Mouse (Mus musculus) embryonic facial prominence, embryonic 11.5 days (tissue): Measurements from ENCODE around the gene Bpi. TPM values are rescaled to one million over a fixed set of nuclear protein-coding genes. Genes with fewer than 3 reads are reported as not detected.

Experiments
- ATAC-seq: fragments of 200-750 bp; cut with Nextera tagmentation; replicated peaks from 2 replicates; pipeline ENCODE4 v1.8.0; 2017; ENCODE audit warnings: low read depth; ENCODE audit not compliant: insufficient number of reproducible peaks, low FRiP score, low TSS enrichment
- DNase-seq: peaks from one replicate; pipeline ENCODE4 v3.0.0-alpha.2; 2015; ENCODE audit warnings: low spot score
- H3K27ac ChIP-seq: fragments of 300-500 bp; sonication (generic); replicated peaks from 2 replicates; pipeline ENCODE4 v1.5.1; 2014; ENCODE audit warnings: mild to moderate bottlenecking, low read depth, low read length, control low read depth
- H3K27me3 ChIP-seq: fragments of 300-500 bp; sonication (generic); 2 replicates; pipeline ENCODE4 v1.6.1; 2014; ENCODE audit warnings: mild to moderate bottlenecking, low read length, moderate library complexity, mixed read lengths; ENCODE audit not compliant: control insufficient read depth, insufficient read depth
- H3K36me3 ChIP-seq: fragments of 300-500 bp; sonication (generic); replicated peaks from 2 replicates; pipeline ENCODE4 v1.6.1; 2014; ENCODE audit warnings: low read depth, mild to moderate bottlenecking, low read length, moderate library complexity, mixed read lengths; ENCODE audit not compliant: control insufficient read depth, insufficient read depth
- H3K4me1 ChIP-seq: fragments of 300-500 bp; sonication (generic); 2 replicates; pipeline ENCODE4 v1.6.1; 2014; ENCODE audit warnings: low read length, mixed read lengths; ENCODE audit not compliant: control insufficient read depth, insufficient read depth
- H3K4me2 ChIP-seq: fragments of 300-500 bp; sonication (generic); 2 replicates; pipeline ENCODE4 v1.6.1; 2014; ENCODE audit warnings: low read depth, mild to moderate bottlenecking, control low read depth, low read length, moderate library complexity
- H3K4me3 ChIP-seq: fragments of 300-500 bp; sonication (generic); 2 replicates; pipeline ENCODE4 v1.5.1; 2014; ENCODE audit warnings: low read depth, low read length, control low read depth
- H3K9ac ChIP-seq: fragments of 300-500 bp; sonication (generic); replicated peaks from 2 replicates; pipeline ENCODE4 v1.6.1; 2014; ENCODE audit warnings: mild to moderate bottlenecking, control low read depth, low read length
- H3K9me3 ChIP-seq: fragments of 300-500 bp; sonication (generic); replicated peaks from 2 replicates; pipeline ENCODE4 v1.6.1; 2016; ENCODE audit warnings: mild to moderate bottlenecking, low read length, inconsistent platforms, mixed read lengths; ENCODE audit not compliant: control insufficient read depth
- WGBS: fragments of 180-500 bp; shearing (Covaris S2); extraction: QIAGEN DNeasy Blood & Tissue Kit; methylation state at CpG from one replicate; pipeline ENCODE4 v1.1.7; 2014; 5-methylcytosine and 5-hydroxymethylcytosine counted together
- polyA plus RNA-seq: library from polyadenylated mRNA; unstranded; fragments of >200 nt; fragmentation: Nextera tagmentation; extraction: Ambion mirVana; gene quantifications from 2 replicates; pipeline ENCODE4 v1.2.1, GENCODE M21; 2014

Bpi gene
- polyA plus RNA-seq, 1 experiment from 2014 or later: not detected

- no peaks in the 10 kb centered on the region for H3K4me1 ChIP-seq
- WGBS: 76% methylated on average over 4 of the region's 4 CpGs
- H3K4me3 ChIP-seq: no peak overlapping the region
- H3K27ac ChIP-seq: no peak overlapping the region
- DNase-seq (no peak), ATAC-seq (no peak)
- no peaks in the 10 kb centered on the region for H3K9me3 ChIP-seq
- no peaks in the 10 kb centered on the region for H3K27me3 ChIP-seq
- no peaks in the 10 kb centered on the region for H3K36me3 ChIP-seq
- H3K9ac ChIP-seq: no peak overlapping the region
- no peak overlapping the region for H3K4me2 ChIP-seq
Measured at GRCm38 (mm10) chr2:158245072-158245817, 12.6 kb upstream of the Bpi start.

GRCm38 (mm10) chr2:158247852-158248251 is 10.0 kb upstream of the Bpi start:
- ATAC-seq: no peak
- WGBS: 84% methylated on average over 6 of the region's 6 CpGs

GRCm38 (mm10) chr2:158248318-158248717 is 9.6 kb upstream of the Bpi start:
- H3K4me2 ChIP-seq: no peak overlapping the region
- no peaks in the 10 kb centered on the region for H3K9me3 ChIP-seq
- no peak overlapping the region for H3K9ac ChIP-seq
- no peaks in the 10 kb centered on the region for H3K4me1 ChIP-seq
- 74% methylated on average over 7 of the region's 7 CpGs for WGBS
- ATAC-seq: no peak
- DNase-seq: no peak
- no peak overlapping the region for H3K27ac ChIP-seq
- H3K36me3 ChIP-seq: no peaks in the 10 kb centered on the region
- H3K4me3 ChIP-seq: no peak overlapping the region
- H3K27me3 ChIP-seq: no peaks in the 10 kb centered on the region

More at GRCm38 (mm10) chr2:158247852-158248251, 10.0 kb upstream of the Bpi start:
- Histone ChIP-seq H3K9me3 (no peaks in the 10 kb centered on the region), H3K9ac (no peak overlapping the region), H3K36me3 (no peaks in the 10 kb centered on the region), H3K4me1 (no peaks in the 10 kb centered on the region), H3K27ac (no peak overlapping the region), H3K4me3 (no peak overlapping the region), H3K27me3 (no peaks in the 10 kb centered on the region), H3K4me2 (no peak overlapping the region)
- DNase-seq: no peak

GRCm38 (mm10) chr2:158250558-158250957 is 7.3 kb upstream of the Bpi start:
- no peak for DNase-seq
- Histone ChIP-seq H3K9me3 (no peaks in the 10 kb centered on the region), H3K4me1 (no peaks in the 10 kb centered on the region), H3K9ac (no peak overlapping the region), H3K4me3 (no peak overlapping the region), H3K4me2 (no peak overlapping the region), H3K27me3 (no peaks in the 10 kb centered on the region), H3K27ac (no peak overlapping the region), H3K36me3 (no peaks in the 10 kb centered on the region)
- ATAC-seq: no peak
- WGBS: 79% methylated on average over 4 of the region's 4 CpGs

- Histone ChIP-seq H3K27ac (no peak overlapping the region), H3K9ac (no peak overlapping the region), H3K4me3 (no peak overlapping the region), H3K4me1 (peaks cover 3% of the 10 kb centered on the region; the same call in 1 of the 2 replicates), H3K27me3 (no peaks in the 10 kb centered on the region), H3K4me2 (no peak overlapping the region), H3K9me3 (no peaks in the 10 kb centered on the region), H3K36me3 (no peaks in the 10 kb centered on the region)
- DNase-seq: no peak
- ATAC-seq: no peak
- 69% methylated on average over 5 of the region's 5 CpGs for WGBS
Measured at GRCm38 (mm10) chr2:158253806-158254205, 4.1 kb upstream of the Bpi start.

GRCm38 (mm10) chr2:158256894-158257293 is 1.0 kb upstream of the Bpi start:
- no peak overlapping the region for H3K27ac ChIP-seq
- H3K9ac ChIP-seq: no peak overlapping the region
- H3K4me2 ChIP-seq: no peak overlapping the region
- 12% methylated on average over 5 of the region's 5 CpGs for WGBS
- H3K36me3 ChIP-seq: no peaks in the 10 kb centered on the region
- H3K27me3 ChIP-seq: no peaks in the 10 kb centered on the region
- H3K4me1 ChIP-seq: peaks cover 3% of the 10 kb centered on the region; the same call in 1 of the 2 replicates
- H3K9me3 ChIP-seq: no peaks in the 10 kb centered on the region
- no peak for ATAC-seq
- H3K4me3 ChIP-seq: no peak overlapping the region
- peak; percentile 48 for DNase-seq

- H3K36me3 ChIP-seq: no peaks in the 10 kb centered on the region
- H3K4me1 ChIP-seq: peaks cover 3% of the 10 kb centered on the region; the same call in 1 of the 2 replicates
- H3K9ac ChIP-seq: no peak overlapping the region
- no peak overlapping the region for H3K4me2 ChIP-seq
- H3K9me3 ChIP-seq: no peaks in the 10 kb centered on the region
- WGBS: 10% methylated on average over 12 of the region's 12 CpGs
- H3K27me3 ChIP-seq: no peaks in the 10 kb centered on the region
- ATAC-seq (peak; percentile 27; the same call in 1 of the 2 replicates), DNase-seq (peak; percentile 89)
- H3K4me3 ChIP-seq: no peak overlapping the region
- no peak overlapping the region for H3K27ac ChIP-seq
Measured at GRCm38 (mm10) chr2:158258781-158259180, 887 bp downstream of the Bpi start.

GRCm38 (mm10) chr2:158259498-158259897 is 1.6 kb downstream of the Bpi start:
- WGBS: 80% methylated on average over 8 of the region's 8 CpGs
- H3K9me3 ChIP-seq: no peaks in the 10 kb centered on the region
- H3K4me1 ChIP-seq: peaks cover 3% of the 10 kb centered on the region; the same call in 1 of the 2 replicates
- H3K4me2 ChIP-seq: no peak overlapping the region
- no peak for DNase-seq
- H3K9ac ChIP-seq: no peak overlapping the region
- no peak overlapping the region for H3K4me3 ChIP-seq
- H3K27ac ChIP-seq: no peak overlapping the region
- no peaks in the 10 kb centered on the region for H3K27me3 ChIP-seq
- H3K36me3 ChIP-seq: no peaks in the 10 kb centered on the region
- ATAC-seq: no peak
